8 mouse cellular contexts compared by ENCODE assay signal in the genomic region with DNA sequence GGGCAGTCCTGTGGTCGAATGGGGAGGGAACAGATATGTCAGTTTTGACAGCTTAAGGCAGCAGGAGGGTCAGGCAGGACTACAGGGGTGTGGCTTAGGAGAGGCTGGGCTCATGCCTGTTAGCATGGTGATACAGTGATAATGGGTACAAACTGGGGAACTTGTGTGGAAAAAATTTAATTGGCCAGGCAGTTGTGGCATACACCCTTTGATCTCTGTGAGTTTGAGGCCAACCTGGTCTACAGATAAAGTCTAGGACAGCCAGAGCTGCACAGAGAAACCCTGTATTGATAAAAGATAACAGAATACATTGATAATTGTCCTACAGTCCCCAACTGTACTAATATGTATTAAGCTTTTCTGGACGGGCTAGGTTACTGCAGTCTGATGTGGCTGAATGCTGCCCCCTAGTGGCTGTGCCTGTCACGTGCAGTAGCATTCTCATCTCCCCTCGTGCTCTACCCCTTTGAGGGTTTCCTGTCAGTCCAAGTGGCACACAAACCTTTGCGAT. TPM values are rescaled to one million over a fixed set of nuclear protein-coding genes. Genes with fewer than 3 reads are reported as not detected.
DNase-seq lines count a peak whose midpoint lies in the region; ATAC-seq lines count a peak whose summit lies in the region.

No protein-coding gene starts in this region.

- no peaks in the 10 kb centered on the region for H3K9me3 ChIP-seq in midbrain, embryonic 10.5 days (replicated peaks)
- no peaks in the 10 kb centered on the region for H3K9me3 ChIP-seq in midbrain, embryonic 13.5 days
- no peaks in the 10 kb centered on the region for H3K9me3 ChIP-seq in embryonic facial prominence, embryonic 10.5 days
- no peaks in the 10 kb centered on the region for H3K9me3 ChIP-seq in intestine, embryonic 14.5 days (ENCODE audit: control insufficient read depth, low read length)

- H3K4me2 ChIP-seq in midbrain, embryonic 13.5 days (replicated peaks) = no peak overlapping the region
- H3K4me2 ChIP-seq in intestine, embryonic 14.5 days (ENCODE audit: low read length) = no peak overlapping the region

- ATAC-seq in midbrain, embryonic 13.5 days = no peak
- peak; percentile 54 for ATAC-seq in activated CD4-positive, CD25-positive, alpha-beta regulatory T cell, adult 4 months
- ATAC-seq in intestine, embryonic 14.5 days (replicated peaks; ENCODE audit: low FRiP score, low TSS enrichment, low read depth) = peak; percentile 23; the same call in 1 of the 2 replicates
- peak; percentile 65 for ATAC-seq in monocyte, adult 5-6 weeks (replicated peaks; ENCODE audit: insufficient number of reproducible peaks, low FRiP score, low TSS enrichment, poor library complexity, severe bottlenecking)

- no peak overlapping the region for H3K27ac ChIP-seq in midbrain, embryonic 10.5 days (replicated peaks)
- H3K27ac ChIP-seq in midbrain, embryonic 13.5 days = no peak overlapping the region
- no peak overlapping the region for H3K27ac ChIP-seq in embryonic facial prominence, embryonic 10.5 days (replicated peaks)
- H3K27ac ChIP-seq in intestine, embryonic 14.5 days (ENCODE audit: low read depth) = no peak overlapping the region

- no peak overlapping the region for H3K9ac ChIP-seq in midbrain, embryonic 13.5 days (replicated peaks)
- H3K9ac ChIP-seq in intestine, embryonic 14.5 days (ENCODE audit: low read length) = no peak overlapping the region

- WGBS in midbrain, embryonic 10.5 days = 27% methylated on average over 5 of the region's 5 CpGs
- WGBS in midbrain, embryonic 13.5 days = 21% methylated on average over 5 of the region's 5 CpGs
- 20% methylated on average over 5 of the region's 5 CpGs for WGBS in embryonic facial prominence, embryonic 10.5 days
- WGBS in intestine, embryonic 14.5 days = 13% methylated on average over 5 of the region's 5 CpGs

- peak; percentile 71 for DNase-seq in midbrain, embryonic 10.5 days (ENCODE audit: low spot score)
- peak; percentile 77 for DNase-seq in embryonic facial prominence, embryonic 10.5 days (ENCODE audit: low spot score)
- DNase-seq in intestine, embryonic 14.5 days (ENCODE audit: low spot score) = peak; percentile 80
- peak; percentile 88 for DNase-seq in liver
- peak; percentile 83 for DNase-seq in testis, postnatal 10 days (ENCODE audit: low spot score)

- peaks cover 11% of the 10 kb centered on the region; the same call in 1 of the 2 replicates for H3K4me1 ChIP-seq in midbrain, embryonic 10.5 days
- H3K4me1 ChIP-seq in midbrain, embryonic 13.5 days (replicated peaks) = 0 out of 2 replicates have a peak, but pooled peaks cover 3% of the 10 kb centered on the region
- H3K4me1 ChIP-seq in embryonic facial prominence, embryonic 10.5 days = peaks cover 5% of the 10 kb centered on the region
- H3K4me1 ChIP-seq in intestine, embryonic 14.5 days (replicated peaks; ENCODE audit: control insufficient read depth, insufficient read depth, low read length) = no peaks in the 10 kb centered on the region

- peaks cover 5% of the 10 kb centered on the region; the same call in 1 of the 2 replicates for H3K27me3 ChIP-seq in midbrain, embryonic 10.5 days (ENCODE audit: low read depth, poor library complexity, severe bottlenecking)
- H3K27me3 ChIP-seq in midbrain, embryonic 13.5 days = no peaks in the 10 kb centered on the region
- no peaks in the 10 kb centered on the region for H3K27me3 ChIP-seq in embryonic facial prominence, embryonic 10.5 days (replicated peaks; ENCODE audit: low read depth, poor library complexity, severe bottlenecking)
- no peaks in the 10 kb centered on the region for H3K27me3 ChIP-seq in intestine, embryonic 14.5 days (replicated peaks; ENCODE audit: control insufficient read depth, insufficient read depth, low read length)

- no peaks in the 10 kb centered on the region for H3K36me3 ChIP-seq in midbrain, embryonic 10.5 days
- H3K36me3 ChIP-seq in midbrain, embryonic 13.5 days = no peaks in the 10 kb centered on the region
- H3K36me3 ChIP-seq in embryonic facial prominence, embryonic 10.5 days (replicated peaks) = no peaks in the 10 kb centered on the region
- H3K36me3 ChIP-seq in intestine, embryonic 14.5 days (ENCODE audit: control insufficient read depth, insufficient read depth, low read length) = no peaks in the 10 kb centered on the region

- no peak overlapping the region for H3K4me3 ChIP-seq in midbrain, embryonic 10.5 days
- no peak overlapping the region for H3K4me3 ChIP-seq in midbrain, embryonic 13.5 days (replicated peaks)
- no peak overlapping the region for H3K4me3 ChIP-seq in embryonic facial prominence, embryonic 10.5 days
- H3K4me3 ChIP-seq in intestine, embryonic 14.5 days (ENCODE audit: low read depth, low read length) = no peak overlapping the region

RNA-seq across cellular contexts. Expression of gene Tmprss9, which starts 8.5 kb away (rescaled TPM):
- 0.02 and 0.09 TPM in 2 replicates for polyA plus RNA-seq in midbrain, embryonic 10.5 days (2016; fragmentation: Nextera tagmentation; extraction: Ambion mirVana)
- 0.15 and 0.31 TPM in 2 replicates for polyA plus RNA-seq in midbrain, embryonic 13.5 days (2015; fragmentation: Nextera tagmentation; extraction: Ambion mirVana)
- not detected for polyA plus RNA-seq in activated CD4-positive, CD25-positive, alpha-beta regulatory T cell, adult 4 months (2017; shearing (Covaris generic))
- 0.06 and 0.10 TPM in 2 replicates for polyA plus RNA-seq in embryonic facial prominence, embryonic 10.5 days (2016; fragmentation: Nextera tagmentation; extraction: Ambion mirVana)
- polyA plus RNA-seq in intestine, embryonic 14.5 days (2014; fragmentation: Nextera tagmentation; extraction: Ambion mirVana) = 0.04 TPM in 1 of 2 replicates, not detected in the other
- not detected in 3 replicates for total RNA-seq in monocyte, adult 5-6 weeks (2017)

RNA-seq across cellular contexts. Expression of gene Timm13, which starts 20.6 kb away (rescaled TPM):
- 335 and 382 TPM in 2 replicates for polyA plus RNA-seq in midbrain, embryonic 10.5 days (2016; fragmentation: Nextera tagmentation; extraction: Ambion mirVana)
- polyA plus RNA-seq in midbrain, embryonic 13.5 days (2015; fragmentation: Nextera tagmentation; extraction: Ambion mirVana) = 331 TPM in 2 replicates
- 100 to 1,000 TPM; 228 to 262 TPM for polyA plus RNA-seq in activated CD4-positive, CD25-positive, alpha-beta regulatory T cell, adult 4 months (2017; shearing (Covaris generic))
- polyA plus RNA-seq in embryonic facial prominence, embryonic 10.5 days (2016; fragmentation: Nextera tagmentation; extraction: Ambion mirVana) = 349 and 359 TPM in 2 replicates
- 392 and 393 TPM in 2 replicates for polyA plus RNA-seq in intestine, embryonic 14.5 days (2014; fragmentation: Nextera tagmentation; extraction: Ambion mirVana)
- total RNA-seq in monocyte, adult 5-6 weeks (2017) = 14.6 to 43.9 TPM (median 30.8 TPM) in 3 replicates

RNA-seq across cellular contexts. Expression of gene Sppl2b, which starts 25.1 kb away (rescaled TPM):
- 42.8 and 45.6 TPM in 2 replicates for polyA plus RNA-seq in midbrain, embryonic 10.5 days (2016; fragmentation: Nextera tagmentation; extraction: Ambion mirVana)
- 56.9 and 61.1 TPM in 2 replicates for polyA plus RNA-seq in midbrain, embryonic 13.5 days (2015; fragmentation: Nextera tagmentation; extraction: Ambion mirVana)
- 10 to 100 TPM in 1 of 2 experiments, 1 to 10 TPM in 1; 8.9 to 18.4 TPM for polyA plus RNA-seq in activated CD4-positive, CD25-positive, alpha-beta regulatory T cell, adult 4 months (2017; shearing (Covaris generic))
- polyA plus RNA-seq in embryonic facial prominence, embryonic 10.5 days (2016; fragmentation: Nextera tagmentation; extraction: Ambion mirVana) = 45.2 and 45.3 TPM in 2 replicates
- polyA plus RNA-seq in intestine, embryonic 14.5 days (2014; fragmentation: Nextera tagmentation; extraction: Ambion mirVana) = 27.0 and 30.6 TPM in 2 replicates
- total RNA-seq in monocyte, adult 5-6 weeks (2017) = 8.1 to 18.2 TPM (median 8.2 TPM) in 3 replicates

RNA-seq across cellular contexts. Expression of gene Lsm7, which starts 25.2 kb away (rescaled TPM):
- 322 and 326 TPM in 2 replicates for polyA plus RNA-seq in midbrain, embryonic 10.5 days (2016; fragmentation: Nextera tagmentation; extraction: Ambion mirVana)
- 249 and 254 TPM in 2 replicates for polyA plus RNA-seq in midbrain, embryonic 13.5 days (2015; fragmentation: Nextera tagmentation; extraction: Ambion mirVana)
- polyA plus RNA-seq in activated CD4-positive, CD25-positive, alpha-beta regulatory T cell, adult 4 months (2017; shearing (Covaris generic)) = 100 to 1,000 TPM; 202 to 214 TPM
- 364 TPM in 2 replicates for polyA plus RNA-seq in embryonic facial prominence, embryonic 10.5 days (2016; fragmentation: Nextera tagmentation; extraction: Ambion mirVana)
- 406 and 412 TPM in 2 replicates for polyA plus RNA-seq in intestine, embryonic 14.5 days (2014; fragmentation: Nextera tagmentation; extraction: Ambion mirVana)
- total RNA-seq in monocyte, adult 5-6 weeks (2017) = 78.9 to 86.7 TPM (median 80.7 TPM) in 3 replicates

RNA-seq across cellular contexts. Expression of gene Lingo3, which starts 36.3 kb away (rescaled TPM):
- polyA plus RNA-seq in midbrain, embryonic 10.5 days (2016; fragmentation: Nextera tagmentation; extraction: Ambion mirVana) = 1.1 and 1.4 TPM in 2 replicates
- polyA plus RNA-seq in midbrain, embryonic 13.5 days (2015; fragmentation: Nextera tagmentation; extraction: Ambion mirVana) = 1.5 and 1.9 TPM in 2 replicates
- polyA plus RNA-seq in activated CD4-positive, CD25-positive, alpha-beta regulatory T cell, adult 4 months (2017; shearing (Covaris generic)) = not detected
- polyA plus RNA-seq in embryonic facial prominence, embryonic 10.5 days (2016; fragmentation: Nextera tagmentation; extraction: Ambion mirVana) = 1.3 and 1.6 TPM in 2 replicates
- 0.07 and 0.20 TPM in 2 replicates for polyA plus RNA-seq in intestine, embryonic 14.5 days (2014; fragmentation: Nextera tagmentation; extraction: Ambion mirVana)
- not detected in 3 replicates for total RNA-seq in monocyte, adult 5-6 weeks (2017)
